In the genomic region with DNA sequence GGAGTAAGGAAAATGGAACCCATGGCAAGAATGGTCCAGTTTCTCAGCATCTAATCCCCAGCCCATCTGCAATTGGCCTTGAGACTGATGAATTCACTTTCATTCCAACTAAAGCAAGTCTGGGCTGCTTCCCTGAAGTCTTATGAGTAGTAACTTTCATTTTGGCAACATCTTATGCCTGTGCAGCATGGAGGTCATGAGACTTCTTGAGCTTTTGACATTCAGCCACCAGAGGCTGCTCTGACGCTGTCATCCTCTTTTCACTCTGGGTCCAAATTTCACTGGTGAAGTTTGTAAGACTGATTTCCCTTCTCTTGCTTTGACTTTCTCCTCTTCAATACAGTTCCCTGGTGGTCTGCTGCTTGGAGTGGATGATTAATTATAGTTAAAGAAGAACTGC, we compare ENCODE assay signal across 10 mouse cellular contexts.
A peak's percentile ranks its signal among the peaks of the same experiment; 100 is the strongest.
DNase-seq lines count a peak whose midpoint lies in the region; ATAC-seq and TF ChIP-seq lines count a peak whose summit lies in the region.
"Had no signal": no experiment of that assay in that cellular context is flagged by ENCODE, and none has a peak within 500 bp of the region (broad histone marks: within the 10 kb centered on the region; RNA-seq: fewer than 3 reads in every experiment).

No protein-coding gene starts in this region.

- no peak for TF ChIP-seq POLR2A in cerebellum, adult 2 months (IDR thresholded peaks at IDR 0.05; ENCODE audit: borderline replicate concordance, insufficient read depth, low read length)
- TF ChIP-seq POLR2A in thymus, adult 2 months (IDR thresholded peaks at IDR 0.05; ENCODE audit: control insufficient read depth, extremely low read depth, insufficient read depth, low read length, poor library complexity) = no peak

- H3K4me1 ChIP-seq in cerebellum, adult 2 months (ENCODE audit: control insufficient read depth, insufficient read depth, low read length) = no peaks in the 10 kb centered on the region
- no peaks in the 10 kb centered on the region for H3K4me1 ChIP-seq in thymus, adult 2 months (replicated peaks; ENCODE audit: control insufficient read depth, insufficient read depth, low read length)
- no peaks in the 10 kb centered on the region for H3K4me1 ChIP-seq in stomach, embryonic 15.5 days
- H3K4me1 ChIP-seq: embryonic facial prominence, embryonic 15.5 days; liver, embryonic 15.5 days had no signal

- no peak for DNase-seq in cerebellum, adult 2 months
- no peak for DNase-seq in cerebellum, postnatal 4 days (ENCODE audit: low spot score in 2 of 2)
- DNase-seq in thymus, adult 2 months = peak; percentile 18
- no peak for DNase-seq in thymus, adult 18-20 months
- peak; percentile 63 for DNase-seq in kidney, postnatal 10 days
- no peak for DNase-seq in layer of hippocampus, adult 8-10 months (ENCODE audit: low spot score in 2 of 2)
- DNase-seq in cerebellum, postnatal 14 days = no peak

- no peak overlapping the region for H3K9ac ChIP-seq in stomach, embryonic 15.5 days
- H3K9ac ChIP-seq: embryonic facial prominence, embryonic 15.5 days; liver, embryonic 15.5 days had no signal

- 0 out of 2 replicates have a peak, but pooled peaks have one; percentile 35 for ATAC-seq in stomach, embryonic 15.5 days (ENCODE audit: insufficient read depth, low FRiP score, low read depth)

- TF ChIP-seq CTCF in cerebellum, adult 2 months (IDR thresholded peaks at IDR 0.05; ENCODE audit: borderline replicate concordance, insufficient read depth, low read depth, low read length) = peak; percentile 23; the same call in 1 of the 2 replicates
- TF ChIP-seq CTCF in thymus, adult 2 months (IDR thresholded peaks at IDR 0.05; ENCODE audit: borderline replicate concordance, control insufficient read depth, extremely low read depth, insufficient read depth, low read length, poor library complexity) = no peak

- H3K9me3 ChIP-seq in stomach, embryonic 15.5 days = no peaks in the 10 kb centered on the region
- H3K9me3 ChIP-seq: embryonic facial prominence, embryonic 15.5 days; liver, embryonic 15.5 days had no signal

- WGBS in cerebellum, adult 2 months = 24% methylated on average over 1 of the region's 1 CpGs
- WGBS in thymus, adult 2 months = 11% methylated on average over 1 of the region's 1 CpGs
- WGBS in stomach, embryonic 15.5 days = 46% methylated on average over 1 of the region's 1 CpGs

- H3K27ac ChIP-seq in cerebellum, adult 2 months (ENCODE audit: insufficient read depth, low read length) = no peak overlapping the region
- H3K27ac ChIP-seq in thymus, adult 2 months (ENCODE audit: control insufficient read depth, insufficient read depth, low read length) = no peak overlapping the region
- no peak overlapping the region; the same call in 1 of the 2 replicates for H3K27ac ChIP-seq in stomach, embryonic 15.5 days
- H3K27ac ChIP-seq: embryonic facial prominence, embryonic 15.5 days; liver, embryonic 15.5 days had no signal

- no peaks in the 10 kb centered on the region for H3K36me3 ChIP-seq in thymus, adult 2 months (ENCODE audit: control insufficient read depth, insufficient read depth, low read length)
- H3K36me3 ChIP-seq in stomach, embryonic 15.5 days = no peaks in the 10 kb centered on the region
- H3K36me3 ChIP-seq: embryonic facial prominence, embryonic 15.5 days; liver, embryonic 15.5 days had no signal

- H3K4me2 ChIP-seq in stomach, embryonic 15.5 days = no peak overlapping the region
- H3K4me2 ChIP-seq: embryonic facial prominence, embryonic 15.5 days; liver, embryonic 15.5 days had no signal

- H3K27me3 ChIP-seq in cerebellum, adult 2 months (ENCODE audit: control insufficient read depth, insufficient read depth, low read length) = no peaks in the 10 kb centered on the region
- H3K27me3 ChIP-seq in thymus, adult 2 months (ENCODE audit: control insufficient read depth, insufficient read depth, low read length) = no peaks in the 10 kb centered on the region
- H3K27me3 ChIP-seq in stomach, embryonic 15.5 days (replicated peaks) = no peaks in the 10 kb centered on the region

- no peak overlapping the region for H3K4me3 ChIP-seq in cerebellum, adult 2 months (replicated peaks; ENCODE audit: insufficient read depth, low read depth, low read length)
- H3K4me3 ChIP-seq in thymus, adult 2 months (ENCODE audit: control insufficient read depth, insufficient read depth, low read length) = no peak overlapping the region
- no peak overlapping the region for H3K4me3 ChIP-seq in stomach, embryonic 15.5 days (replicated peaks)
- H3K4me3 ChIP-seq: embryonic facial prominence, embryonic 15.5 days; liver, embryonic 15.5 days had no signal

Comparison
In these comparisons a context has a peak if more than half of its experiments do, and no peak if none do; other contexts are left out.
1. DNase-seq: peak in thymus, adult 2 months (single experiment) and kidney, postnatal 10 days (single experiment); none in cerebellum, adult 2 months (0 of 2), cerebellum, postnatal 4 days (0 of 2), thymus, adult 18-20 months (0 of 2), layer of hippocampus, adult 8-10 months (0 of 2) and cerebellum, postnatal 14 days (0 of 2).